Mouse (Mus musculus) ES-E14 (cell line): ENCODE data around the gene Ociad1. TPM values are rescaled to one million over a fixed set of nuclear protein-coding genes. Genes with fewer than 3 reads are reported as not detected.

ENCODE experiments used
- DNase-seq: peaks from one replicate; pipeline ENCODE4 v3.0.0-alpha.2; 2013; ENCODE audit warnings: low read depth, low spot score
- H3K27ac ChIP-seq: 2 replicates; pipeline ENCODE4 v1.5.1; 2012; ENCODE audit warnings: low read depth, mild to moderate bottlenecking, low read length, moderate library complexity, mixed read lengths; ENCODE audit not compliant: poor library complexity, insufficient read depth, severe bottlenecking
- H3K36me3 ChIP-seq: 2 replicates; pipeline ENCODE4 v1.6.1; 2012; ENCODE audit warnings: mild to moderate bottlenecking, low read length, moderate library complexity, mixed read lengths; ENCODE audit not compliant: control insufficient read depth, poor library complexity, insufficient read depth, severe bottlenecking
- H3K4me1 ChIP-seq, 2 experiments: fragments of 150-350 bp in 1 of 2; sonication (generic) in 1 of 2; 2 replicates each; pipeline ENCODE4 v1.6.1; 2012; ENCODE audit warnings: low read length in 2 of 2, mild to moderate bottlenecking in 1 of 2, mixed read lengths in 1 of 2; ENCODE audit not compliant: control insufficient read depth in 2 of 2, insufficient read depth in 2 of 2, poor library complexity in 1 of 2
- H3K4me3 ChIP-seq, 2 experiments: fragments of 150-350 bp in 1 of 2; sonication (generic) in 1 of 2; 2 replicates each; pipeline ENCODE4 v1.5.1; 2012; ENCODE audit warnings: low read length in 2 of 2, low read depth in 1 of 2, mild to moderate bottlenecking in 1 of 2, mixed read lengths in 1 of 2; ENCODE audit not compliant: insufficient read depth in 1 of 2, poor library complexity in 1 of 2, severe bottlenecking in 1 of 2
- H3K9ac ChIP-seq: 2 replicates; pipeline ENCODE4 v1.6.1; 2012; ENCODE audit warnings: low read depth, mild to moderate bottlenecking, low read length, mixed read lengths; ENCODE audit not compliant: poor library complexity, insufficient read depth, severe bottlenecking
- H3K9me3 ChIP-seq: fragments of 150-350 bp; sonication (generic); 2 replicates; pipeline ENCODE4 v1.6.1; 2012; ENCODE audit warnings: low read depth, mild to moderate bottlenecking, low read length; ENCODE audit not compliant: control insufficient read depth, insufficient read depth
- CHD2 ChIP-seq: IDR thresholded peaks from 2 replicates; pipeline ENCODE4 v1.6.1; 2014; ENCODE audit warnings: mild to moderate bottlenecking, low read depth, low read length, inconsistent platforms
- HCFC1 ChIP-seq: IDR thresholded peaks from 2 replicates; pipeline ENCODE4 v1.6.1; 2012; ENCODE audit warnings: low read length, inconsistent platforms, borderline replicate concordance; ENCODE audit not compliant: insufficient read depth
- MAFK ChIP-seq: IDR thresholded peaks from 2 replicates; pipeline ENCODE4 v1.6.1; 2014; ENCODE audit warnings: mild to moderate bottlenecking, low read depth, low read length, inconsistent platforms; ENCODE audit not compliant: insufficient read depth
- ZC3H11A ChIP-seq: IDR thresholded peaks from 2 replicates; pipeline ENCODE4 v1.6.1; 2012; ENCODE audit warnings: low read depth, mild to moderate bottlenecking, inconsistent platforms, low read length, borderline replicate concordance
- ZNF384 ChIP-seq: IDR thresholded peaks from 2 replicates; pipeline ENCODE4 v1.6.1; 2012; ENCODE audit warnings: low read depth, low read length, inconsistent platforms
- in situ Hi-C, 2 experiments: fragments of 600-800 bp; cut with MboI; formaldehyde crosslinking; loops; one replicate each; pipeline ENCODE4 v1.15.1; 2025; ENCODE audit warnings: low sequenced_read_pairs in 2 of 2, inconsistent platforms in 1 of 2; ENCODE audit not compliant: unreplicated experiment in 2 of 2
- total RNA-seq: library from RNA; depleted of rRNA; stranded (reverse); fragments of 300-350 nt; gene quantifications from 2 replicates; pipeline ENCODE4 v1.2.3, GENCODE M21; 2012

Ociad1 gene
- total RNA-seq, 1 experiment: 123 TPM

DNA sequence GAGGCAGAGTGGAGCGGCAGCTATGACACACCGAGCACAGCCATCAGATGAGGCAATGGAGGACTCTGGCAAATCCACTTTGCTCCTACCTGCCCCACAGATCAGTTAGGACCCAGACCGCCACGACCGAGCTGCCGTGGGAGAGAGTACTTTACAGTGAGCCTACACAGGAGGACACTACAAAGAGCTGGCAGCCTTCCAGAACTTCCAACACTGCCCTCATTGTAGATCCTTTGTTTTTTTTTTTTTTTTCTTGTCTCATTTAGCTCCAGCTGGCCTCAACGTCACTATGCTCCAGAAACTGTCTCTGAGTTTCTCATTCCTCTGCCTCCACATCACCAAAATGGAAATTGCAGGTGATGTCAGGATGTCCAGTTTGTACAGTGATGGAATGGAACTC is 60.9 kb downstream of the Ociad1 start:
- no peak for DNase-seq
- in situ Hi-C loops: no loop called here
- no peak overlapping the region for H3K4me3 ChIP-seq
- no peak overlapping the region for H3K27ac ChIP-seq
- no peak overlapping the region for H3K9ac ChIP-seq
- H3K36me3 ChIP-seq: no peaks in the 10 kb centered on the region
- no peak for TF ChIP-seq CHD2
- TF ChIP-seq ZNF384: no peak
- TF ChIP-seq ZC3H11A: no peak
- no peak for TF ChIP-seq MAFK
- no peak for TF ChIP-seq HCFC1
- H3K9me3 ChIP-seq: no peaks in the 10 kb centered on the region
- H3K4me1 ChIP-seq: peaks cover 0 to 2% of the 10 kb centered on the region in 2 experiments; a peak in 1 of 4 replicates

DNA sequence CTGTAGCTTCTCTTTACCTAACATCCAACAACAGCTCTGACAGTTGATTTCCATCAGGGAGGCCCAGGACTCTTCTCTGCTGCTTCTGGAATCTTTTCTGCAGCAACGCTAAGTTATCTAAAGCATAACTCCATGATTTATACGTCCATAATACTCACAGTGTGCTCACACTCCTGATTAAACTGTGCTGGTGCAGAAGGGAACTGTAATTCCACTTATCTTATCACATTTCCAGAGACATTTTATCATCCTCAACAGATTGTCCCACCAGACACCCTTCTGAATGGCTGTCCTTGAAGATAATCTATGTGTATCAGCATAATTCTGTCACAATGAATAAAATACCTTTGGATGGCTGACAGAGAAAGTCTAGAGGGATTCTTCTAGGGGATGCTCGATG is 61.4 kb downstream of the Ociad1 start:
- TF ChIP-seq ZNF384 (no peak), ZC3H11A (no peak), MAFK (no peak), HCFC1 (no peak), CHD2 (no peak)
- DNase-seq: no peak
- Histone ChIP-seq H3K4me1 (no peaks in the 10 kb centered on the region), H3K9me3 (no peaks in the 10 kb centered on the region), H3K4me3 (no peak overlapping the region), H3K36me3 (no peaks in the 10 kb centered on the region), H3K27ac (no peak overlapping the region), H3K9ac (no peak overlapping the region)
- in situ Hi-C loops: no loop called here

DNA sequence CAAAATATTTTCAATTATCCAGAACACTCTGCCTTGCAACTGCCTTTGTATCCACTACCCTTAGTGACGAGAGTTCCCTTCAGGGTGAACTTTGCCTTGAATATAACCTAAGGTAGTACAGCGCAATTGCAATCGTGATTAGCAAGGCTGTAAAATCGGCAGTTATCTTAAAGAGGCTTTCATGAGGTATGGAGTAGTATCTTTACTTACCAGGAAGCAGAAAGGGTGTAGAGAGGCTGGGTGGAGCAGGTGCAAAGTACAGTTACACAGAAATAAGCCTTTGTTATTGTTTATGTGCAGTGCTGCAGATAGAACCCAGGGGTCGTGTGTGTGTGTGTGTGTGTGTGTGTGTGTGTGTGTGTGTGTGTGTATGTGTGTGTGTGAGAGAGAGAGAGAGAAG is 62.8 kb downstream of the Ociad1 start:
- in situ Hi-C loops: no loop called here
- TF ChIP-seq ZNF384: no peak
- Histone ChIP-seq H3K4me1 (peaks cover 0 to 6% of the 10 kb centered on the region in 2 experiments; a peak in 1 of 4 replicates), H3K36me3 (no peaks in the 10 kb centered on the region), H3K27ac (no peak overlapping the region), H3K4me3 (no peak overlapping the region), H3K9ac (no peak overlapping the region), H3K9me3 (no peaks in the 10 kb centered on the region)
- DNase-seq: no peak

DNA sequence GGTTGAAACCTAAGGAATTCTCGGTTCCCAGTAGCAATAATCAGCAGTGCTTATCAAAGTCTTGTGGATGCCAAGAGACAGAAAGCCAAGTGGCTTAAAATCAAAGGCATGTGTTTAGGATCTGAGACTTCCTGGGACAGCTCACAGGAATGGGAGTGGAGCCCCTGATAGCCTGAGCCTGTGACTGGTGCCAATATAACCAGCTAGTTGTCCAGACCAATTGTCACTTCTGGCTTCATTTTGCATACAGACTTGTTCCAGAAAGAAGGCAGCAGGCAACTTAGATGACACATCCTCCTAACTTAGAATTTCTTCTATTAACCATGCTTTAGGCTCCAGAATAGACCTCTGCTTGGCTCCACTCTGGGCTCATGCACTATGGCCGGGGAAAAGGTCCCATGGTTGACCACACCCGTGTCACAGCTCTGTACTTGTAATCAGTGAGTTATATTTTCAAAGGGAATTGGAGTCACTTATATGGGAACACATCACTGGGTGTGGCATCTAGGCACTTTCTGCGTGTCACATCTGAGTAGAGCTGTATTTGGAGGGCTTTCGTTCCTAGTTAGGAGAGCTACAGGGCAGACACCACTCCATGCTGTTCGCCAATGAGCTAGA is 66.7 kb downstream of the Ociad1 start:
- no peak for DNase-seq
- Histone ChIP-seq H3K9ac (no peak overlapping the region), H3K27ac (no peak overlapping the region), H3K4me3 (no peak overlapping the region), H3K36me3 (no peaks in the 10 kb centered on the region), H3K9me3 (no peaks in the 10 kb centered on the region), H3K4me1 (peaks cover 0 to 6% of the 10 kb centered on the region in 2 experiments; a peak in 1 of 4 replicates)
- in situ Hi-C loops: no loop called here
- TF ChIP-seq ZNF384 (no peak), HCFC1 (no peak), CHD2 (no peak), MAFK (no peak), ZC3H11A (no peak)

DNA sequence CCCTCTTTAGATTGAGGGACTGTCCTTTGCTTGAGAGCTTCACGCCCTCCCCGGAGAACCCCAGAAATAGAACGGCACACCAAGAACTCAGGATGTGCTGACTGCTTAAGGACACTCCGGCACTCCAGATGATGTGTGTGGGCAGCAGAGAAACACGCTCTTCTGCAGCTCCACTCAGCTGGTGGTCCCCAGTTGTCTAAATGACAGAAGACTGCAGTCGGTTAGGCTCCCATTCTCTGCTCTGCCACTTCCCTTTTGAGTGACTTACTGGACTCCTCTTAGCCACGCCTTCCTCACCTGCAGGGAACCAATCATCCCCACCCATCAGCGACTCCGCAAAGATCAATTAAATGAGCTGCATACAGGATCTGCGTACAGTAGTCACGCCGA is 67.2 kb downstream of the Ociad1 start:
- Histone ChIP-seq H3K9me3 (no peaks in the 10 kb centered on the region), H3K4me1 (peaks cover 0 to 6% of the 10 kb centered on the region in 2 experiments; a peak in 1 of 4 replicates), H3K4me3 (peak overlapping the region in 1 of 2 experiments; percentile 36; a peak in 2 of 4 replicates), H3K27ac (no peak overlapping the region), H3K9ac (no peak overlapping the region), H3K36me3 (no peaks in the 10 kb centered on the region)
- DNase-seq: no peak
- no peak for TF ChIP-seq ZC3H11A
- no peak for TF ChIP-seq ZNF384
- no peak for TF ChIP-seq MAFK
- TF ChIP-seq HCFC1: no peak
- TF ChIP-seq CHD2: no peak
- in situ Hi-C loops: no loop called here
